Mouse (Mus musculus): ENCODE measurements at regions not wholly inside any gene's neighbourhood (a gene's known extent, or its start where the extent isn't known, plus 50 kb on each side); places are given as distances from the start of the nearest gene placed in this dataset.

GRCm38 (mm10) chr4:75529607-75530006, 251.5 kb upstream of the Dmac1 start:
- H3K4me1 ChIP-seq (replicated peaks; ENCODE audit: control insufficient read depth, insufficient read depth, low read length), result no peaks in the 10 kb centered on the region
- 80% methylated on average over 2 of the region's 2 CpGs for WGBS
- no peaks in the 10 kb centered on the region for H3K27me3 ChIP-seq (replicated peaks; ENCODE audit: control insufficient read depth, insufficient read depth, low read length)
- no peak overlapping the region for H3K4me2 ChIP-seq (replicated peaks; ENCODE audit: low read depth)
- H3K27ac ChIP-seq (ENCODE audit: low read depth, low read length), result no peak overlapping the region
- H3K9ac ChIP-seq (ENCODE audit: low read depth, low read length), result no peak overlapping the region
- H3K36me3 ChIP-seq (ENCODE audit: control insufficient read depth, insufficient read depth), result no peaks in the 10 kb centered on the region
- ATAC-seq, result no peak
- TF ChIP-seq CTCF (IDR thresholded peaks at IDR 0.05; ENCODE audit: low read depth), result no peak
- H3K4me3 ChIP-seq (ENCODE audit: low read depth, low read length), result no peak overlapping the region
- no peaks in the 10 kb centered on the region for H3K9me3 ChIP-seq (ENCODE audit: control insufficient read depth)

GRCm38 (mm10) chr4:75517459-75518158, 239.5 kb upstream of the Dmac1 start:
- Histone ChIP-seq H3K4me2 (replicated peaks; ENCODE audit: low read depth) (no peak overlapping the region), H3K27me3 (replicated peaks; ENCODE audit: control insufficient read depth, insufficient read depth, low read length) (no peaks in the 10 kb centered on the region), H3K9me3 (ENCODE audit: control insufficient read depth) (no peaks in the 10 kb centered on the region), H3K27ac (ENCODE audit: low read depth, low read length) (no peak overlapping the region), H3K9ac (ENCODE audit: low read depth, low read length) (no peak overlapping the region), H3K4me1 (replicated peaks; ENCODE audit: control insufficient read depth, insufficient read depth, low read length) (no peaks in the 10 kb centered on the region), H3K4me3 (ENCODE audit: low read depth, low read length) (no peak overlapping the region), H3K36me3 (ENCODE audit: control insufficient read depth, insufficient read depth) (no peaks in the 10 kb centered on the region)
- no peak for TF ChIP-seq CTCF (IDR thresholded peaks at IDR 0.05; ENCODE audit: low read depth)
- no peak for ATAC-seq
- 81% methylated on average over 3 of the region's 3 CpGs for WGBS

Data from intestine, postnatal 0 days (tissue).